Mouse (Mus musculus) kidney, adult 2 months (tissue): ENCODE data around the gene Rb1.

ENCODE experiments used
- CTCF ChIP-seq: fragments of 200-500 bp; conservative IDR thresholded peaks from 2 replicates; pipeline ENCODE4 v1.5.1; 2011; ENCODE audit warnings: low read depth, mild to moderate bottlenecking, control low read depth, low read length, moderate library complexity, mixed read lengths; ENCODE audit not compliant: insufficient read depth, insufficient read length
- POLR2A ChIP-seq: fragments of 200-500 bp; IDR thresholded peaks from one replicate; pipeline ENCODE4 v1.6.1; 2011; ENCODE audit warnings: low read depth, low read length, control low read depth

DNA sequence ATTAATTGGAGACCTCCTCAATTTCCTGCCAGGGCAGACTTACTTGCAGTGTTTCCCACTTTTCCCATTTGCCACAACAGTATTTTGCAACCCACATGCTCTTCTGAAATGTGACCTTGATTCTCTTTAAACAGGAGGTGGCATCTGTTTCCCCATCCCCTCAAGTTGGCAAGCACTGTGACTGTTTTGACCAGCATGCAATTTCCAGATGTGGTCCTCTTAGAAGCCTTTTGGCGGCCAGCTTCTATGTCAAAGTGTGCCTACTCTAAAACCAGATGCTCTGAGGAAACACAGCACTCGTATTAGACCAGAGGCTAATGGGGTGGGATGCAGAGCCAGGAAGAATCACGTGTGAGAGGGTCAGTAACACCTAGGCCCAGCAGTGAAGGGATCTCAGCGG lies 67.4 kb downstream of the Rb1 start:
- TF ChIP-seq POLR2A (no peak), CTCF (no peak)
